Comparison of ENCODE assay signal across 1 mouse cellular context in genomic region chr12:110978607-110979406, GRCm38 (mm10).
TF ChIP-seq lines count a peak whose summit lies in the region.

TSS of gene Ankrd9 (minus strand) at chr12:110979040.

TF ChIP-seq in CH12.LX, 34 proteins besides CTCF, POLR2A, EP300 and RAD21 (continued from another document):
- peak; percentile 67 for TF ChIP-seq ZMIZ1 (IDR thresholded peaks at IDR 0.05; ENCODE audit: low read depth, low read length)
- peak; percentile 39 for TF ChIP-seq HCFC1 (IDR thresholded peaks at IDR 0.05; ENCODE audit: low read depth, low read length)
- TF ChIP-seq ZC3H11A (IDR thresholded peaks at IDR 0.05; ENCODE audit: low read depth, low read length) = no peak
- peak; percentile 50; the same call in 1 of the 2 replicates for TF ChIP-seq TCF12 (IDR thresholded peaks at IDR 0.05; ENCODE audit: low read depth, low read length)
- no peak for TF ChIP-seq POLR2AphosphoS2 (IDR thresholded peaks at IDR 0.05; ENCODE audit: low read depth, low read length)
- TF ChIP-seq MAX (IDR thresholded peaks at IDR 0.05; ENCODE audit: low read length) = peak; percentile 34; the same call in 1 of the 2 replicates
- TF ChIP-seq JUN (IDR thresholded peaks at IDR 0.05; ENCODE audit: insufficient read depth, low read depth, low read length) = no peak
- no peak for TF ChIP-seq RCOR1 (conservative IDR thresholded peaks at IDR 0.05; ENCODE audit: low read depth, low read length)
- TF ChIP-seq USF2 (conservative IDR thresholded peaks at IDR 0.05; ENCODE audit: low read depth, low read length) = no peak
